Mouse (Mus musculus) large intestine, adult 2 months (tissue): ENCODE data around the gene Zfhx3. TPM values are rescaled to one million over a fixed set of nuclear protein-coding genes. Genes with fewer than 3 reads are reported as not detected.

Source experiments
- DNase-seq: peaks from one replicate; pipeline ENCODE4 v3.0.0-alpha.2; 2012; ENCODE audit warnings: low read depth, low spot score
- WGBS: fragments of 180-500 bp; shearing (Covaris S2); methylation state at CpG from one replicate; pipeline ENCODE4 v1.1.7; 2018; 5-methylcytosine and 5-hydroxymethylcytosine counted together
- polyA plus RNA-seq: library from polyadenylated mRNA; depleted of rRNA; stranded (reverse); fragments of >200 nt; gene quantifications from 2 replicates; pipeline ENCODE4 v1.2.3, GENCODE M21; 2012

The Zfhx3 gene
- polyA plus RNA-seq, 1 experiment: 0.95 TPM

DNA sequence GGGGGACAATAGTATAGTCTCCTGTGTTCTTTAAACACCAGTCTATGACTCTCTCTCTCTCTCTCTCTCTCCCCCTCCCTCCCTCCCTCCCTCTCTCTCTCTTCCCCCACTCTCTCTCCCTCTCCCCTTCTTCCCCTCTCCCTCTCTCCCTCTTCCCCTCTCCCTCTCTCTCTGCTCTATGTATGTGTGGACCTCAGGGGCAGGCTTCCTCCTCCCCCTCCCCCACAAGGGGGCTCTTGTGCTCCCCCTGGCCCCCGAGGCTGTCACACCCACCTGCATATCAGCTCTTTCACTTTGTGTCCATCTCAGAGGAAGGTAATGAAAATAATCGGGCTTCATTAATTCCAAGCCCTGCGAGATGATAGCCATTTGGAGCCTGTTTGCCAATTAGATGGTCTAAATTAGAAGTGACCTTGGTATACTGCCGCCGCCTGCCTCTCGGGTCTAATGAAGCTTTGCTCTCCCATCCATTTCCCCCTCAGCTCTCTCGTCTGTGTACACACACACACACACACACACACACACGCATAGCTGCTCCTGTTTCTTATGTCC, 995.5 kb downstream of the Zfhx3 start:
- WGBS: 93% methylated on average over 8 of the region's 8 CpGs
- no peak for DNase-seq

GRCm38 (mm10) chr8:108942686-108943085, 1000.2 kb downstream of the Zfhx3 start:
- 94% methylated on average over 8 of the region's 8 CpGs for WGBS
- DNase-seq: no peak

- WGBS: 87% methylated on average over 11 of the region's 11 CpGs
- no peak for DNase-seq
These were observed 1000.7 kb downstream of the Zfhx3 start for GRCm38 (mm10) chr8:108943132-108943531.

DNA sequence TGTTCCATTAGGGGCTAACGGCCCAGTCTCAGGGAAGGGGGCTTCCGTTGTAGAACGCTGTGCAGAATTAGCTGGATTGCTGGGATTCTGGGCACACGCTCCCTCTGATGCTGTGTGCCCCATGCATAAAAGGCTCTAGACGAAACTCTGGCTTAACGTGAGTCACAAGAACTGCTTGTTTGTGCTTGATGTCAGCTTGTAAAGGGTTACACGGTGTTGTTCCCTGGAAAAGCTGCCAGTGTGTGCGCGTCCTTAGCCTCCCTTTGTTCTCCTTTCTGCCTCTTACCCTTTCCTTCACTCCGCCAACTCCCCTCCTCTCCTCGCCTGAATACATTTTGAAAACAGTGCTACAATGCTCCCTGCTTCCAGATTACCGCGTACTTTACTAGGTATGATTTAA, 1001.9 kb downstream of the Zfhx3 start:
- WGBS: 95% methylated on average over 13 of the region's 13 CpGs
- DNase-seq: no peak

- WGBS: 98% methylated on average over 21 of the region's 21 CpGs
- no peak for DNase-seq
These were observed 1007.9 kb downstream of the Zfhx3 start for GRCm38 (mm10) chr8:108950311-108950710.

- no peak for DNase-seq
- 95% methylated on average over 12 of the region's 12 CpGs for WGBS
These were observed 1009.1 kb downstream of the Zfhx3 start for GRCm38 (mm10) chr8:108951560-108951959.

DNA sequence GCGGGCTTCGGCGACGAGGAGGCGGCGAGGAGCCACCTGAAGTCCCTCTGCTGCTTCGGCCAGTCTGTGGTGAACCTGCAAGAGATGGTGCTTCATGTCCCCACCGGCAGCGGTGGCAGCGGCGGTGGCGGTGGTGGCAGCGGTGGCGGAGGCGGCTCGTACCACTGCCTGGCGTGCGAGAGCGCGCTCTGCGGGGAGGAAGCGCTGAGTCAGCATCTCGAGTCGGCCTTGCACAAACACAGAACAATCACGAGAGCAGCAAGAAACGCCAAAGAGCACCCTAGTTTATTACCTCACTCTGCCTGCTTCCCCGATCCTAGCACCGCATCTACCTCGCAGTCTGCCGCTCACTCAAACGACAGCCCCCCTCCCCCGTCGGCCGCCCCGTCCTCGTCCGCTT, 1014.0 kb downstream of the Zfhx3 start:
- no peak for DNase-seq
- WGBS: 92% methylated on average over 37 of the region's 37 CpGs

GRCm38 (mm10) chr8:108962516-108962915, 1020.1 kb downstream of the Zfhx3 start:
- no peak for DNase-seq
- 76% methylated on average over 7 of the region's 7 CpGs for WGBS

GRCm38 (mm10) chr8:108963181-108963580, 1020.7 kb downstream of the Zfhx3 start:
- 79% methylated on average over 2 of the region's 2 CpGs for whole genome bisulfite sequencing
- DNase-seq: no peak

- 67% methylated on average over 12 of the region's 12 CpGs for WGBS
- no peak for DNase-seq
These were observed 1023.6 kb downstream of the Zfhx3 start for GRCm38 (mm10) chr8:108966041-108966440.

DNA sequence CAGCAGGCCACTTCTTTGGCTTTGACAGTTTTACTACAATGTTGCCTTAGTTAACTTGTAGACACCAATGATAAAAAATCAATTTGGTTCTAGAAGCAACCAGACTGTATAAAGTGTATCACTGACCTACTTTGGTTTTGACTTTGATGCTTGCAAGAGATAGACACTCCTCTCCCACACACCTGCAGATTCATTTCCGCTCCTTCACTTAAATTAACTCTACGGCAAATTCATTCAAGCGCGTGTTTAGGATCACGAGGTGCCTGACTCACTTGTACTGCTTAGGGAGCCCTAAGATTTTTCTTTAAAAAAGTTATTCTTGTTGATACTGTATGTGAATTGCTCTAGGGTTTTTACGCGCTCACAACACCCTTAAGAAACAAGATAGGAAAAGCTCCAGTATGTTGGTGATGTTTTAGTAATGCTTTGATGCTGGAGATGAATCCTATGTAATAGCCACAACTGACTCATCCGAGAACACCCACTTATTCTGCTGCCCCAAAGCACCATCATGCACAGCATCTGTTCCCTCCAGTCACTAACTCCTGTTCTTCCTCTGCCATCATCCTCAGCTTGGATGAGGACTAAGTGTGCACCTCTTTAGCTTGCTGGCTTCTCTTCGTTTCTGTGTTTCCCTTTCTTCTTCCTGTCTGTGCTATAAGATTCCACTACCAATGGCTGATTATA, 1031.3 kb downstream of the Zfhx3 start:
- DNase-seq: no peak
- 85% methylated on average over 9 of the region's 9 CpGs for WGBS

- DNase-seq: no peak
- WGBS: 60% methylated on average over 11 of the region's 11 CpGs
These were observed 1035.4 kb downstream of the Zfhx3 start for GRCm38 (mm10) chr8:108977693-108978361.

GRCm38 (mm10) chr8:108978362-108978750, 1035.9 kb downstream of the Zfhx3 start:
- 78% methylated on average over 7 of the region's 7 CpGs for WGBS

DNA sequence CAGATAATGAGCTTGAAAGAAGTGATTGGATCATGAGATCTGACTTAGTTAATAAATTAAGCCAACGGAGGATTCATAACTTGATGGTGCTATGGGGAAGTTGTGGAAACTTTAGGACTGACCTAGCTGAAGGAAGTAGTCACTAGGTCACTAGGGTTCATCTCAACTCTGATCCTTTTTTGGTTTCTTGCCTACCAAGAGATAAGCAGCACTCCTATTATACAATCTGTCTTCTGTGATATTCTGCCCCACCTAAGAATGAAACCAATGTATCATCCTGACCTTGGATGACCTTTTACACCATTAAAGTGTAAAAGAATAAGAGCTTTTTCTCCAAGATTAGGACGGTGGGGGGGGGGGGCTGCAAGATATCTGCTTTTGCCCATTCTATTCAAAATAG, 1042.5 kb downstream of the Zfhx3 start:
- WGBS: 65% methylated on average over 2 of the region's 2 CpGs
- DNase-seq: no peak

More at GRCm38 (mm10) chr8:108978362-108978750, 1035.9 kb downstream of the Zfhx3 start:
- DNase-seq: no peak

DNA sequence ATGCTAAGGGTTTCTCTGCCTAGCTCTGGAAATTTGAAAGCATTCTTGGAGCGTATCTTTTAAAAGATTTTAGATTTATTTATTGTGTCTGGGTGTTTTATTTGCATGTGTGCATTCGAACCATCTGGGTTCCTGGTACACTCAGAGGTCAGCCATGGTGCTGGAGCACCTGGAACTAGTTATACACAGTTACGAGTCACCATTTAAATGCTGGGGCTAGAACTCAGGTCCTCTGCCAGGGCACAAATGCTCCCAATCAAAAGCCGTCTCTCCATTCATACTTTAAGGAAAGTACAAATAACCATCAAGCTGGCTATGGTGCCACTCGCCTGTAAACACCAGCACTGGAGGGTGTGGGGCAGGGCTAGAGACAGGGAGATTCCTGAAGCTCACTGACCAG, 1047.4 kb downstream of the Zfhx3 start:
- 72% methylated on average over 5 of the region's 5 CpGs for WGBS
- DNase-seq: no peak

- no peak for DNase-seq
- WGBS: 68% methylated on average over 6 of the region's 6 CpGs
These were observed 1048.1 kb downstream of the Zfhx3 start for GRCm38 (mm10) chr8:108990537-108990936.

DNA sequence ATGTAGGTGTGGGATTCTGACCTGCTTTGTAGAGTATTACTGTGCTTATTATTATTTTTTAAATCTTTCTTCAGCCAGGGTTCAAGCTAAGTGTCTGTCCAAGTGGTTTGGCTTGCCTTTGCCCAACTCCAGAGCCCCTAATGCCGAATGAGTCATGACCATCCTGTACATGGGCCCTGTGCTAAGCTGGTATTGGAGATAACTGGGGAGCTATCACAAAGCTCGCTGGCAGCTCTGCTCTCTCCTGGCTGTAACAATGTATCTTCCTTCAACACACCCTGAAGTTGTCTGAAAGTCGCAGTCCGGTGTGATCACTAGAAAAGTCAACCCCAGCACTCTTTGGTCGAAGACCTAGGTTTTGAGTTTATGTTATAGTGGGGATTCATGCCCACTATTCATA, 1049.0 kb downstream of the Zfhx3 start:
- DNase-seq: no peak
- WGBS: 92% methylated on average over 5 of the region's 5 CpGs

- no peak for DNase-seq
These were observed 1051.3 kb downstream of the Zfhx3 start for GRCm38 (mm10) chr8:108993718-108994117.

DNA sequence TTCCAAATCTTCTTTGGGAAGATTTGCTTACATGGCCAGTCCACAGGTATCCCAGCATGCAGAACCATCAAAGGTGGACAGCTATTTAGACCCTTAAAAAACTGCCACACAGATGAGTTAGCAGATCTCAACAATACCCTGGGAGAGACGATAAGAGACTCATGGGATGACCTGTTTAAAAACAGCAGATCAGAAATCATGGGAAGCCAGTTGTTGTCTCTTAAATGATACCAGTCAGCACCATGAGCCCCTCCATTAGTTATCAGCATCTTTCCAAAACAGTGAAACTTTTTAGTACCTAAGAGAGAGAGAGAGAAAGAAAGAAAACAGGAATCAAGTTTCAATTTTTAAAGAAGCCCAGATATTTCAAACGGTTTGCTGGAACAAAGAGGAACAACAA, 1051.7 kb downstream of the Zfhx3 start:
- 54% methylated on average over 2 of the region's 2 CpGs for WGBS

More at GRCm38 (mm10) chr8:108993718-108994117, 1051.3 kb downstream of the Zfhx3 start:
- 13% methylated on average over 2 of the region's 2 CpGs for WGBS

DNA sequence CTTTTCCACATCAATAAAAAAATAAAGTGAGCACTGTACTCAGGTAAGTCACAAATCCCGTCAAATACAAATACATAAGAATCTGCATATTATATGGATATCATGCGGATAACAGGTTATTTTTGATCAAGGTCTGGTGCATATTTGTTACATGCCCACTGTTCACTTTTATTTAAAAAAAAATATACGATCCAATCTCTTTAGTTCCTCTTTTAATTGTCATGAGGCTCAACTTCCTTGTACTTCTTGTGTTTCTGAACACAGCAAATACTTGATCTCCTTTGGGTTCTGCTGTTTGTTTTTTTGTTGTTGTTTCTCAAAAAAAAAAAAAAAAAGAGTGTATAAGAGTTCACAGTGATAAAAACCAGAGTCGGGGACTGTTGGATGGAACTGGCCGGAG, 1052.4 kb downstream of the Zfhx3 start:
- 86% methylated on average over 5 of the region's 5 CpGs for WGBS
- no peak for DNase-seq

More for the DNA sequence above, 1051.7 kb downstream of the Zfhx3 start:
- no peak for DNase-seq

DNA sequence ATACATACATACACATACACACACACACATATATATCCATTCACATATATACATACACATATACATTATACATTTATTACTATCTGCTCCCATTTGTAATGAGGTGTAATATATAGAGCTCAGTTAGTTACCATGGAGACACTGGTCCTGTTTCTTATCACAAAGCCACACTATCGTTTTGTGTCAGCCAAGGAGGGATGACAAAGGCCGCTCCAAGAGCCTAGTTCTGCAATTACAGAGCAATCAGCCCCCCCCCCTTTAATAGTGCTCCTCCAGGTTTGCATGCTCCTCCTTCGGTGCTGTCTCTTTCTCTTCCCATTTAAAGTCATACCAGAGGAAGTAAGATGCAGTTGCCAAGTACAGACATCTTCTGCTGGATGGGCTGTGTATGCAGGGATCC, 1054.9 kb downstream of the Zfhx3 start:
- 39% methylated on average over 3 of the region's 3 CpGs for WGBS
- no peak for DNase-seq
